Mouse (Mus musculus): ENCODE data around the gene Maml1. TPM values are rescaled to one million over a fixed set of nuclear protein-coding genes. Genes with fewer than 3 reads are reported as not detected.

Maml1 gene
- total RNA-seq, 4 experiments from 2014 or later = 21.2 to 24.5 (median 23.9) TPM

DNA sequence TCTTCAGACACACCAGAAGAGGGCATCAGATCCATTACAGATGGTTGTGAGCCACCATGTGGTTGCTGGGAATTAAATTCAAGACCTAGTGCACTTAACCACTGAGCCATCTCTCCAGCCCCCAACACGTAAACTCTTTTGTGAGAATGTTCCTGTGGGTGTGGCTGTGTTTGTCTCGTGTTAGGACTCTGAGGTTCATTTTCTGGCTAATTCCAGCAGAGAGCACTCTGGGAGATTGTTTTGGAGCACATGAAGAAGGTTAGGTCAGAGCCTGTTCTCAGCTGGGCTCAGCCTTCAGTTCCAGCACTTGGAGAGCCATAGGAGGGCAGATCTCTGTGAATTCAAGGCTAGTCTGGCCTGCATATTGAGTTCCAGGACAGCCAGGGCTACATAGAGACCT is 72.3 kb downstream of the Maml1 start:
- no peak for DNase-seq

DNA sequence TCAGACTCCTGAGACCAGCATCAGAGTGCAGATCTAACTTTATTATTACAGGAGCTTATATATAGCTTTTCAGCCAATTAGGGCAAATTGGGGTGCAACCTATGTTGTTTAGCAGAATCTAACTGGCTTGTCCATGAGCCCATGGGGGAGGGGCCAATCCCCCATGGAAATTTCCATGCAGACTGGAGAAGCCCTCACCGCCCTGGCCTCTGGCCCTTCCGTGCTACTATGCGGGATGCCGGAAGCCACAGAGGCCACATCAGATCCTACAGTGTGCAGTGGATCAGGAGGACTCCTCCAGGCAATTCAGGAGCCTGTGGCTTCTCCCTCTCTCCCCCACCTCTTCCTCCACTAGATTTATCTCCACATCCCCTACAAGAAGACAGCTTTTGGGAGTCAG is 74.3 kb downstream of the Maml1 start:
- DNase-seq = no peak

DNA sequence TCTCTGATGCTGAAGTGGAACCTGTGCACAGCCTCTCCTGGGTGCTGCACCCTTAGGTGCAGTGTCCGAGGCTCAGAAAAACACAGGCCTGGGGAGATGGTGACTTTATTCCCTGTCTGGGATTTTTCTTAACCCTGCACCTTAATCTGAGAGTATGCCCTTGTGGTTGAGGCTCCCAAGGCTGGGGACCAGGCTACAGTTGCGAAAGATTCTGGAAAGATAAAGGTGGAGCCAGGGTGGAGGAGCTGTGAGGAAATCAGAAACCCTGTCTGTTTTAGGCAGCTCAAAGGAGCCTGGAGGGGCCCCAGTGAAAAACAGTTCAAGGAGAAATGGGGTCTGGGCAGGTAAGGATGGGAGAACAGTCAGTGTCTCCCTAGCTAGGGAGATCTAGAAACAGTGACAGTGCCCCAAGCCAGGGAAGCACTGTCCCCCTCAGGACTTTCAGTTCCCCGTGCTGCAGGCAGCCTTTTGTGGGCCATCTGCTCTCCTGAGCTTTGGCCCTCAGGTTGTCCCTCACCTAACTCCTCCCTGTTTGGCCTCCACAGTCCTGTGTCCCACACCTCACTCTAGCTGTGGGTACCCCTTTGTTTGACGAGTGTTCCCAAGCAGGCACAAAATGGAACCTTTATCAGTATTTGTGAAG is 75.3 kb downstream of the Maml1 start:
- no peak for DNase-seq

DNA sequence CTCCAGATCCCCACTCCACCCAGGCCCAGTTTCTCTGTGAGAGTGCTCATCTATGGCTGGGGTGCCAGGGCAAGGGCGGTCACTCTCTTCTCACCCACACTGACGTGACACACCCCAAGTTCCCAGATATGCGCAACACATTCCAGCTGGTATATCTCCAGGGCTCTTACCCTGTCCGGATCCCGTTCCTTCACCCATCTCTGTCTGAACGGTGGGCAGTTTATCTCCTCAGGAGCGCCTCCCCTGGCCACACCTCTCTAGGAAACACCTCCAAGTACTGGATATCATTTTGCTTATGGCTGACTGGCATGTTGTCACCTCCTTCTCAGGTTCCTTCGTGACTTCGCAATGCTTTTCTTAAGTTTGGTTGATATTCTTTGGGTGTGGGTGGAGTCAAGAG is 76.5 kb downstream of the Maml1 start:
- DNase-seq = no peak

DNA sequence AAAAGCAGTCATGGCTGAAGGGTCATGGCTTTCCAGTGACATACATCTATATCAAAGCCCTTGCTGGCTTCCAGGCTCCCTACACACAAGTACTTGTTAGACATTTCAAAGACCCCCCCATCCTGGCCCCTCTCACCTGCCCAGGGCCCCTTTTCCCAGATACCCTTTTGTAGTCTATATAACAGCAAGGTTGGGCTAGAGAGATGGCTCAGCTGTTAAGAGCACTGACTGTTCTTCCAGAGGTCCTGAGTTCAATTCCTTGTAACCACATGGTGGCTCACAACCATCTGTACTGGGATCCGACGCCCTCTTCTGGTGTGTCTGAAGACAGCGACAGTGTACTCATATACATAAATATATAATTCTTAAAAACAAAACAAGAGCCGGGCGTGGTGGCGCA is 77.5 kb downstream of the Maml1 start:
- no peak for DNase-seq

DNA sequence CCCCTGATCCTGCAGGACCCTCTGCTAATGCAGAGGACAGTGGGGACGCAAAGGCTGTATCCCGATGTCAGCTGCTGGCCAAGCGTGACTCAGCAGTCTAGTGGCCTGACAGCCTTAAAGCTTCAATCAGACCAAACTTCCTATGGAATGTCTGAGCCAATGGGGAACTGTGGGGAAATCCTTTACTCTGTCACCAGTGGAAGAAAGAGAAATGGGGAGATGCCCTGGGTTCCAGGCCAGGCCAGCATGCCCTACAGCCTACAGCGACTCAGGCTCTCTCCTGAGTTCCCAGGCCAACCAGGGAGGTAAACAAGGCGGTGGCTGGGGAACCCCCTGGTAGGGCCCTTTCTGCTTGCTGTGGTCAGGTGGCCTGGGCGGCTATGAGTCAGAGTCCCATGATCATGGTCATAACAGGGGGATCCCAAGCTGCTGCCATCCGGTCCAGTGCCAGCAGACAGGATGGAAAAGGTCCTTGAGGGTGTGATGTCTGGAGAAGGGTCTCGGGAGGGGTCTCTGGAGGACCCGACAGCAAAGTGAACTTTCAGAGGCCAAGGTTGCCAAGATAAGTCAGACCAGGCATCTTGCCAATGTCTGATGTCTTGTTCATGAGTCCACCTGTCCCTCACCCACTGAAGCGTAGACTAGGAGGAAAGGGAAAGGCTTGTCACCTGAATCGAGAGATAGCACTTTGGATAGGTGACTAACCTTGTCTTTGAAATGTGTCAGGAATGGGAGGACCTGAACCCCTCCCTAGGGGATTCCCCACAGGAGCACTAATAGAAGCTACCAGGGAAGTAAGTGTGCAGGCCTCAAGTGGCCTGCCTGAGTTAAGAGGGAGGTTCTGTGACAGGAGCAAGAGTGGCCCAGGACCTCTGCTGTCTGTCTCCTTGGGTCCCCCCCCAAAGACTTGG is 79.0 kb downstream of the Maml1 start:
- DNase-seq = peak; percentile 93

DNA sequence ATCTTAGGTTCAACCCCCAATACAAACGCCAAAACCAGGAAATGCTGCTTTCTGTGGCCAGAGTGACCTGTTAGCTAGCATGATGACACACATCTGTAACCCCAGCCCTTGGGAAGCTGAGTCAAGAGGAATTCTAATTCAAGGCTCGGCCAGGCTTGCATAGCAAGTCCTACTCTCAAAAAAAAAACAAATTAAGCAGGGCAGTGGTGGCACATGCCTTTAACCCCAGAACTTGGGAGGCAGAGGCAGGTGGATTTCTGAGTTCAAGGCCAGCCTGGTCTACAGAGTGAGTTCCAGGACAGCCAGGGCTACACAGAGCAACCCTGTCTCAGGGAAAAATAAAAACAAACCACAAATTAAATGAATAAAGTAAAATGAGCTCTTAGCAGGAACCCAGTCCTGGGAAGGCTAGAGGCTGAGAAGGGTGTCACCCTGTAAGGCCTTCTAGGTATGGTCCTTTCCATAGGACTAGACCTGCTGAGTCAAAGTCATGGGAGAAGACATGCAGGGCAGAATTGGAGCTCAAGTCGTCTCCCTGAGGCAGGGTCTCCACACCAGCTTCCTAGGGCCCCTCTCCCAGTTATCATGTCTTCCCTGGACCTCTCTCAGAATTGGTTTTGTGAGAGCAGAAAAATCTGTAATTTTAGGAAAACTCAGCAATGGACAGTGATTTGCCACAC is 79.9 kb downstream of the Maml1 start:
- no peak for DNase-seq

DNA sequence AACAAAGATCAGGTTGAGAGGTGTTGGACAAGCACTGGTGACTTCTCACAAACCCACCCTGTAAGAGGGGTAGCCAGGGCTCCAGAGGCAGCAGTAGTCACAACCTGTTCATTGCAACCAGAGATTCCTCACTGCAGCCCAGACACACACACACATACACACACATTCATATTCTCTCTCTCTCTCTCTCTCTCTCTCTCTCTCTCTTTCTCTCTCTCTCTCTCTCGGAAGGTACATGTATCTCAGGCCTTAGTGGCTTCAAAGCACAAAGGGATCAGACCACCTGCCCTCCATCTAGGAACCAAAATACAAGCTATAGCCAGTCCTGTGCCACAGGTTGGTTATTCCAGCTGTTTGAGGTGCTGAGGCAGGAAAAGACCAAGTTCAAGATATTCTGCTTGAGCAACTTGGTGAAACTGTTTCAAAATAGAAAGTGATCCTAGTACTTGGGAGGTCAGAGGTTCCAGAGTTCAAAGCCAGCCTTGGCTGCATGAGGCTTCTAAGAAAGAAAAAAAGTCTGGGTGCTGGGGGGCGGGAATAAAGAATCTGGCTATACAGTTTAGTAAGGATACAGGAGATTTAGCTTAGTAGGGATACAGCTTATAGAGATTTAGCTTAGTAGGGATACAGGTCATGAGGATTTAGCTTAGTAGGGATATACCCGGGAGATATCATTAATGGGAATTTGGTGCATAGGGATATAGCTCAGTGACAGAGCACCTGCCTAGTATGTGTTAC is 80.6 kb downstream of the Maml1 start:
- no peak for DNase-seq

DNA sequence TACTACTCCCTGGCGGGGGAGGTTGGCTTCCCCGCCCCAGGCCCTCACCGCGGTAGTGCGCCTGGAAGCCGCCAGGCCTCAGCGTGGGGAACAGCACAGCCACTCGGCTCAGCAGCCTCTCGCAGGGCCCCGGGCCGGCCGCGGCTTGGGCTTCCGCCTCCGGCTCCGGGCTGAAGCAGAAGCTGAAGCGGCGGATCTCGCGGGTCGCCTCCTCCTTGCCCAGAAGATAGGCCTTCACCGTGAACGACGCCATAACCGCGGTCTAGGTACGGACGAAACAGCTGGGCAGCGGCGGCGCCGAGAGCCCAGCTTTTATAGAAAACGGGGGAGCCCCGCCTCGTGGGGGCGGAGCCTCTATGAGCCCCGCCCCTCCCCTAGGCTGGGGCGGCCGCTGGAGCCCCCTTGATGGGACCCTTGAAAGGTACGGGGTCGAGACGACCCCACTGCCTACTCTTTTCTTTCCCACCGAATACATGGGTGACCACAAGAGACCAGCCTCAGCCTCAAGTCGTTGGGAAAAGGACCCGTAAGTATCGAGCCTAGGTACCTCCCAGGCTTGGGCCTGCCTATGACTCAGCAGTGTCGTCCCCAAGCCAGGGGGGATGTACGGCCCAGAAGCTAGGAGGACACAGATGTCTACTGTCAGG is 81.5 kb downstream of the Maml1 start, which contains the start of the genes Sqstm1 and Mgat4b:
Gene Sqstm1, minus strand, starts transcription at position 323 of the 647 bp plus-strand sequence.
Gene Mgat4b, plus strand, starts transcription at position 386 of the 647 bp plus-strand sequence.
- DNase-seq = peak; percentile 74

DNA sequence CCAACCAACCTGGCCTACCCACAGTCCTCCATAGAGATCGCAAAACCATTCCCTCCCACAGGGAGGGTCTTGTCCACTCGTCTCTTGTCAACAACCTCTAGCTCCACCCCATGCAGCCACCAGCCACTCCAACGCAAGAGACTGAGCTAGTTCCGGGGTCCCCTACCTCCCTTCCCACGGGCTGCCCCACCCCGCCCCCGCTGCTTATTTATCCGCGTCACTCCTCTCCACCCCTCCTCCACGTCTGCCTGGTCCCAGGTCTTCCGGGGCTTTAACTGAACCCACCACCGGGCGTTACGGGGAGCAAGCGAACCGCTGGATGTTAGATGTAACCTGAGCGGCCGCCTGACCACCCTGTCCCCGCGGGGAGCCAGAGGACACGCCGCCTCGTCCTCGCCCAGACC is 82.0 kb downstream of the Maml1 start:
- DNase-seq = peak; percentile 89

DNA sequence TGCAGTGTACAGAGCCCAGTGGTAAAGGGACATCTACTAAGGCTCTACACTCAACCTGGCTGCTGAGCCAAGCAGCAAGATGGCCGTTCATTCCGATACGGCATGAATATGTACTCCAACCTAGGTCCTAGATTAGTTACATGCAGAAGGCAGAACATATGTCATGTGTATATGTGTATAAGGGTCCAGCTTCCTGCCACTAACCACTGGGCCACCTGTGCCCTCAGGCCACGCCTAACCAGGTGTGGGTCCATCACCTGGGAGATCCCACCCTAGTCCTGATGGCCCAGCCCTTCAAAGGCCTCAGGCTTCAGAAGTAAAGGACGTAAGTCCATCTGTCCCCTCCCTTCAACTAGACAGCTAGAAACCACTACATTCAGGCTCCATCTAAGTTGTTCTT is 84.1 kb downstream of the Maml1 start:
- no peak for DNase-seq

DNA sequence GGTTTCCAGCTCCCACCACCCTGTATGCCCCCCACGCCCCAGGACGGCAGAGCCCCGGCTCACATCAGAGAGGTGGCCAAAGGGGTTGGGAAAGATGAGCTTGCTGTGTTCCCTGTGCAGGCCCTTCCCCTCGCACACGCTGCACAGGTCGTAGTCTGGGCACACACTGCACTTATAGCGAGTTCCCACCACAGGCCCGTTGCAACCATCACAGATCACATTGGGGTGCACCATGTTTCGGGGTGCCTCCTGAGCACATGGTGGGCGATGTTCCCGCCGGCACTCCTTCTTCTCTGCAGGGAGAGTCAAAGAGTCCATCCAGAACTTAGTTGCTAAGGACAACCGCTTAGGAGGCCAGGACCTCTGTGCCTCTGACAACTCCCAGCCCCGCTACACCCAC is 84.8 kb downstream of the Maml1 start:
- DNase-seq = no peak

DNA sequence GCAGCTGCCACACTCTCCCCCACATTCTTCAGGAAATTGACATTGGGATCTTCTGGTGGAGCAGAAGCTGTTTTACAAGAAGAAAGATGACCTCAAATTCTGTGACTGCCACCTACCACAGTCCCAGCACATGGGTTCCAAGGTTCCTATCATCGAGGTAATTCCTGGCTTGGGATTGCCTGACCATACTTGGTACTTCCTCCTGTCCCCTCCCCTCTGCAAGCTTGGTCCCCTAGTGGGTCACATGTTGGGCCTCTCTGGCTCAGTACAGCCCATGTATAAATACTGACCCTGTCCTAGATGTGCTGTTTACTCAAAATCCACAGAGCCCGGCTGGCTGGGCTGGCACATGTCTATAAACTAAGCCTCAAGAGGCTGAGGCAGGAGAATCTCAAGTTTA is 86.1 kb downstream of the Maml1 start:
- DNase-seq = no peak

Small RNA genes within 50 kb of the gene (microRNA-seq; reads per million reads assigned to microRNA genes)
- gene Mir6919 = 0.35 to 0.67 reads per million in 2 experiments

Other genes starting within 250 kb of the Maml1 start
- gene Tbc1d9b, start 160.9 kb downstream of the Maml1 start, total RNA-seq (2022) = 100 to 1,000 TPM; 154 to 260 (median 207) TPM
- 10 to 100 TPM in 3 of 4 experiments, 1 to 10 TPM in 1; 9.1 to 17.0 (median 14.6) TPM for gene Mrnip, start 117.9 kb downstream of the Maml1 start, total RNA-seq (2022)
- gene Sqstm1, start 81.5 kb downstream of the Maml1 start, total RNA-seq (2022) = 1,000 to 10,000 TPM in 1 of 4 experiments, 100 to 1,000 TPM in 3; 798 to 1,098 (median 876) TPM
- gene Mgat4b, start 81.4 kb downstream of the Maml1 start, total RNA-seq (2022) = 100 to 1,000 TPM; 130 to 232 (median 157) TPM
- gene Ltc4s, start 53.7 kb downstream of the Maml1 start, total RNA-seq (2022) = 10 to 100 TPM in 3 of 4 experiments, 1 to 10 TPM in 1; 8.3 to 28.7 (median 11.8) TPM
- 100 to 1,000 TPM; 459 to 558 (median 506) TPM for gene Canx, start 33.4 kb upstream of the Maml1 start, total RNA-seq (2022)
- gene Cby3, start 62.2 kb upstream of the Maml1 start, total RNA-seq (2022) = not detected
- gene Hnrnph1, start 84.7 kb upstream of the Maml1 start, total RNA-seq (2022) = 100 to 1,000 TPM; 165 to 402 (median 286) TPM
- 10 to 100 TPM; 41.9 to 56.9 (median 49.4) TPM for gene Rufy1, start 138.8 kb upstream of the Maml1 start, total RNA-seq (2022)